Mouse (Mus musculus): Measurements from ENCODE around the gene Fbxl2.

Gene Fbxl2

GRCm38 (mm10) chr9:113922677-113923076, 123.3 kb downstream of the Fbxl2 start:
- no peak for DNase-seq (ENCODE audit: low spot score in 2 of 2)

- DNase-seq (ENCODE audit: low spot score in 2 of 2), result no peak
These were observed 130.2 kb downstream of the Fbxl2 start for GRCm38 (mm10) chr9:113915789-113916188.

Measured in urinary bladder, postnatal 4 days (tissue).